Mouse (Mus musculus) liver, embryonic 14.5 days (tissue): ENCODE measurements around the gene Eif2b3. TPM values are rescaled to one million over a fixed set of nuclear protein-coding genes. Genes with fewer than 3 reads are reported as not detected.

Source experiments
- ATAC-seq: fragments of 200-750 bp; cut with Nextera tagmentation; 2 replicates; pipeline ENCODE4 v1.8.0; 2017; ENCODE audit warnings: moderate number of reproducible peaks, mild to moderate bottlenecking, moderate library complexity; ENCODE audit not compliant: insufficient read depth
- DNase-seq, 3 experiments: peaks; one replicate each; pipeline ENCODE4 v3.0.0-alpha.2; 2012 to 2013; ENCODE audit warnings: low read depth in 3 of 3, low spot score in 3 of 3
- H3K27ac ChIP-seq: fragments of 300-500 bp; sonication (generic); 2 replicates; pipeline ENCODE4 v1.5.1; 2014; ENCODE audit warnings: moderate library complexity, mild to moderate bottlenecking, control low read depth, inconsistent platforms
- H3K27me3 ChIP-seq: fragments of 300-500 bp; sonication (generic); 2 replicates; pipeline ENCODE4 v1.6.1; 2014; ENCODE audit warnings: mild to moderate bottlenecking, low read length, moderate library complexity; ENCODE audit not compliant: control insufficient read depth, insufficient read depth
- H3K36me3 ChIP-seq: fragments of 300-500 bp; sonication (generic); replicated peaks from 2 replicates; pipeline ENCODE4 v1.6.1; 2014; ENCODE audit warnings: low read depth; ENCODE audit not compliant: control insufficient read depth, insufficient read depth
- H3K4me1 ChIP-seq, 2 experiments: fragments of 200-500 bp in 1 of 2; fragments of 300-500 bp in 1 of 2; sonication (generic) in 1 of 2; replicated peaks; 2 replicates each; pipeline ENCODE4 v1.6.1; 2012 to 2014; ENCODE audit warnings: antibody characterized with exemption in 1 of 2, inconsistent platforms in 1 of 2, low read length in 1 of 2; ENCODE audit not compliant: control insufficient read depth in 2 of 2, insufficient read depth in 2 of 2
- H3K4me2 ChIP-seq: fragments of 300-500 bp; sonication (generic); 2 replicates; pipeline ENCODE4 v1.6.1; 2014; ENCODE audit warnings: low read depth, mild to moderate bottlenecking, control low read depth, moderate library complexity
- H3K4me3 ChIP-seq, 2 experiments: fragments of 200-500 bp in 1 of 2; fragments of 300-500 bp in 1 of 2; sonication (generic) in 1 of 2; 2 replicates each; pipeline ENCODE4 v1.5.1; 2012 to 2014; ENCODE audit warnings: low read depth in 2 of 2, low read length in 2 of 2, mild to moderate bottlenecking in 2 of 2, control low read depth in 1 of 2, inconsistent platforms in 1 of 2, moderate library complexity in 1 of 2; ENCODE audit not compliant: insufficient read depth in 1 of 2
- H3K9ac ChIP-seq: fragments of 300-500 bp; sonication (generic); replicated peaks from 2 replicates; pipeline ENCODE4 v1.6.1; 2014; ENCODE audit warnings: mild to moderate bottlenecking, control low read depth, moderate library complexity
- H3K9me3 ChIP-seq: fragments of 300-500 bp; sonication (generic); 2 replicates; pipeline ENCODE4 v1.6.1; 2016; ENCODE audit warnings: low read length, mixed read lengths; ENCODE audit not compliant: control insufficient read depth
- CTCF ChIP-seq: IDR thresholded peaks from 2 replicates; pipeline ENCODE4 v1.5.1; 2016; ENCODE audit warnings: antibody characterized with exemption, low read depth, control low read depth
- EP300 ChIP-seq: IDR thresholded peaks from 2 replicates; pipeline ENCODE4 v1.6.1; 2016; ENCODE audit warnings: antibody characterized with exemption, low read depth
- WGBS: fragments of 180-500 bp; shearing (Covaris S2); extraction: QIAGEN DNeasy Blood & Tissue Kit; methylation state at CpG from one replicate; pipeline ENCODE4 v1.1.7; 2014; ENCODE audit not compliant: insufficient replicate concordance; 5-methylcytosine and 5-hydroxymethylcytosine counted together
- polyA plus RNA-seq, 2 experiments: library from polyadenylated mRNA; depleted of rRNA in 1 of 2; stranded (reverse) in 1 of 2; unstranded in 1 of 2; fragments of >200 nt; fragmentation: Nextera tagmentation in 1 of 2; extraction: Ambion mirVana in 1 of 2; gene quantifications; 2 replicates each; pipeline versions ENCODE4 v1.2.1 to v1.2.3; 2012 to 2014

Gene Eif2b3
- polyA plus RNA-seq, 2 experiments = 17.3 to 32.7 TPM

DNA sequence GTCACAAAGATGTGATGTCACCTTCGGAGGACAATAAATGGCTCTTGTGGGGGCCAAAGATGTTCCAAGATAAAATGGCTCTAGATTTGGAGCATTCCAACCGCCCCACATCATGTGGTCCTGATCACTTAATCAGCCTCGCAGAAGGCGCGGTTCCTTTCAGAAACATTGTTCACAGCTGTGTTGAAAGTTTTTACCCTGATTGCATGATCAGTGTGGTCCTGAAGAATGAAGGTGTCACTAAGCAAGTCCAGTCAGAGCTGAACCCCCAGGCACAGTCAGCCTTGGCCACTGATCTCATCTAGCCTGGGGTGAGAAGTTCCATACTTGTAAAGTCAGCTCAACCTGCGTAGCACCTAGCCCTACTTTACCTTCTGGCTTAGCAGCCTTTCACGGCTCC is 98.7 kb downstream of the Eif2b3 start:
- WGBS = 77% methylated on average over 7 of the region's 7 CpGs
- no peak overlapping the region for H3K4me2 ChIP-seq
- ATAC-seq (no peak), DNase-seq (no peak)
- H3K27ac ChIP-seq = no peak overlapping the region
- H3K27me3 ChIP-seq = no peaks in the 10 kb centered on the region
- H3K9me3 ChIP-seq = no peaks in the 10 kb centered on the region
- H3K4me1 ChIP-seq = peaks cover 6% of the 10 kb centered on the region in 2 experiments; a peak in 3 of 4 replicates
- H3K36me3 ChIP-seq = no peaks in the 10 kb centered on the region
- H3K4me3 ChIP-seq = no peak overlapping the region
- no peak overlapping the region for H3K9ac ChIP-seq
- TF ChIP-seq CTCF = no peak
- no peak for TF ChIP-seq EP300

- ATAC-seq = no peak
- DNase-seq = no peak
- TF ChIP-seq EP300 = no peak
- no peak for TF ChIP-seq CTCF
- Histone ChIP-seq H3K4me3 (peak overlapping the region; percentile 81 to 89), H3K4me1 (peaks cover 8 to 14% of the 10 kb centered on the region in 2 experiments), H3K9me3 (no peaks in the 10 kb centered on the region), H3K27ac (no peak overlapping the region), H3K4me2 (peak overlapping the region; percentile 99), H3K27me3 (no peaks in the 10 kb centered on the region), H3K36me3 (no peaks in the 10 kb centered on the region), H3K9ac (peak overlapping the region; percentile 21)
- WGBS = 70% methylated on average over 5 of the region's 5 CpGs
These were observed 100.4 kb downstream of the Eif2b3 start for GRCm38 (mm10) chr4:117119636-117120035.

- Histone ChIP-seq H3K27ac (peak overlapping the region; percentile 60), H3K27me3 (no peaks in the 10 kb centered on the region), H3K4me3 (peak overlapping the region; percentile 81 to 89), H3K9ac (peak overlapping the region; percentile 74), H3K4me1 (peaks cover 12 to 18% of the 10 kb centered on the region in 2 experiments), H3K36me3 (no peaks in the 10 kb centered on the region), H3K9me3 (no peaks in the 10 kb centered on the region), H3K4me2 (peak overlapping the region; percentile 99)
- WGBS = 4% methylated on average over 10 of the region's 10 CpGs
- TF ChIP-seq EP300 (no peak), CTCF (no peak)
- DNase-seq (no peak), ATAC-seq (no peak)
These were observed 100.8 kb downstream of the Eif2b3 start for GRCm38 (mm10) chr4:117120052-117120444.

DNA sequence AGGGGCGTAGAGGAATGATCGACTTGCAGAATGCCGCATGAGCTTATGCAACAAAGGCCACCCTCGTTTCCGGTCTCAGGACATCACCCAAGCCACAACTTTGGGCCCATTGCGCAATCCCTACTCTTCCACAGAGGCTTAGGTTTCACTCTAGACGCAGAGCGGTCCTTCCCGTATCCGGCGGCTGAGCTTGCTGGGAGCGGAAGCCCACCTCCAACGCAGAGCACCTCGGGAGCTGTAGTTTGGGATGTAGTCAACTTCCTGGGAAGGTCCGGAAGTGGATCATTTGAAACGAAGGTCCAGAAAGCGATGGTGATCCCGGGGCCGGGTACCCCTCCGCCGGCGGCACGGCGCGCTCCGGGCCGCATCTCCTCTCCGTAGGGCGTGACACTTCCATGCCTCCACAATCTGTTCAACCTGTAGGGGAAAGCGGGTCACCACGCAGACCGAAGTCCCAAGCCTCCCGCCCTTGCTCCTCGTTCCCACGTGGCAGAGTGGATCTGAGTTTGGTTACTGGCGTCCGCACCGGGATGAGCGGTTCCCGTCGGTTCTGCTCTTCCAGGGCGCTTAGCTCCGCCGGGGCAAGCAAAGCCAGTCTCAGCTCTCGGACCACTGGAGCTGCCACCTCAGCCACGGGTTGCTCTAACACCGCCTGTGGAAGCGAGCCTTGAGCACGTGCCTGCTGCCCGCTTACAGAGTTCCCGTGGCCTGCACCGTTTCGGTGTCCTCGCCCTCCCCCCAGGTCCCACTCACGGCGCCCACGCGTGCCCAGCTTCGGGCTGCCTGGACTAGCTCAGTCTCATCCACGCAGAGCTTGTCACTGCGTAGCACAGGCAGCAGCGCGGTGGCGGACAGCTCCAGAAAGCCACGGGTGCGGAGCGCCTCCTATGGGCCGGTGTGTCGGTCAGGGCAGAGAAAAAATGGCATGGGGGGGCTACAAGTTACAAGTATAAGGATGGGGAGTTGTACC is 101.5 kb downstream of the Eif2b3 start:
- H3K4me3 ChIP-seq = peak overlapping the region; percentile 81 to 89
- WGBS = under 1% methylated on average over 69 of the region's 69 CpGs

GRCm38 (mm10) chr4:117122209-117122608 is 103.0 kb downstream of the Eif2b3 start:
- no peaks in the 10 kb centered on the region for H3K36me3 ChIP-seq
- H3K4me1 ChIP-seq = peaks cover 20 to 29% of the 10 kb centered on the region in 2 experiments
- TF ChIP-seq EP300 (no peak), CTCF (no peak)
- H3K9me3 ChIP-seq = no peaks in the 10 kb centered on the region
- no peaks in the 10 kb centered on the region for H3K27me3 ChIP-seq
- WGBS = 73% methylated on average over 4 of the region's 4 CpGs
- H3K27ac ChIP-seq = no peak overlapping the region
- no peak overlapping the region for H3K4me3 ChIP-seq
- H3K9ac ChIP-seq = no peak overlapping the region
- H3K4me2 ChIP-seq = no peak overlapping the region
- no peak for DNase-seq
- no peak for ATAC-seq

More for the DNA sequence above, 101.5 kb downstream of the Eif2b3 start:
- DNase-seq = peak; percentile 84 to 88 (median 88)
- TF ChIP-seq CTCF (peak; percentile 98), EP300 (0 out of 2 replicates have a peak, but pooled peaks have one; percentile 11)
- no peaks in the 10 kb centered on the region for H3K36me3 ChIP-seq
- no peaks in the 10 kb centered on the region for H3K27me3 ChIP-seq
- H3K4me2 ChIP-seq = peak overlapping the region; percentile 99
- peak overlapping the region; percentile 74 for H3K9ac ChIP-seq
- no peaks in the 10 kb centered on the region for H3K9me3 ChIP-seq
- peak overlapping the region; percentile 60 for H3K27ac ChIP-seq
- peak; percentile 88 for ATAC-seq
- H3K4me1 ChIP-seq = peaks cover 19 to 25% of the 10 kb centered on the region in 2 experiments
